Mouse (Mus musculus): ENCODE measurements around the gene Psma2.

Psma2 gene

DNA sequence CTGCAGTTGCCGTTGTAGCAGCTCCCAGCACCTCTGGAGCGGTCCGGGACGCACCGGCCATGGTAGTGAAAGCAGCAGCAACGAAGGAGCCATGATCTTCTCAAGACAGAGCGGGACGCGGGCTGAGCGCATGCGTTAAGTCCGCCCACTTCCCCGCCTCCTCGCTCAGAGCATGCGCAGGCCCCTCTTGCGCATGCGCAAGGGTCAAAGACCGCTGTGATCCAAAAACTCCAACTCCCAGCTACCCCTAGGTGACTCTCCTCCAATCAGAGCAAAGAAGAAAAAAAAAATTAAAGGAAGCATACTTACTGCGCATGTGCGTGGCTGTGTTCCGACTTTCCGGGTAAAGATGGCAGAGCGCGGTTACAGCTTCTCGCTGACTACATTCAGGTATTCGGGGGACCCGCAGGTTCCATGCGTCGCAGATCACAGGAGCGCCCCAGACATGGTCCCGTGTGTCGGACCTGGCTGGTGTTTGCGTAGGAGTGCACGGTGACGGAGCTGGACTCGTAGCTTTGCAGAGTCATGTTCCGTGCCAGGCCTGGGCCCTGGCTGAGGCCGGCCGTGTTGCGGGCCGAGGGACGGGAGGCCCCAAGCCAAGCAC, at the start of gene Psma2, which contains the start of gene Mrpl32:
TSS of gene Psma2 (plus strand) at position 315 of the 604 bp plus-strand sequence.
TSS of gene Mrpl32 (minus strand) at position 240 of the 604 bp plus-strand sequence.
- in situ Hi-C loops (cut with MboI), result loop anchor here (25.0 kb wide), 1 partner anchor 551 kb away; the partner anchor contains the start of genes Arid4b and Ggps1

DNA sequence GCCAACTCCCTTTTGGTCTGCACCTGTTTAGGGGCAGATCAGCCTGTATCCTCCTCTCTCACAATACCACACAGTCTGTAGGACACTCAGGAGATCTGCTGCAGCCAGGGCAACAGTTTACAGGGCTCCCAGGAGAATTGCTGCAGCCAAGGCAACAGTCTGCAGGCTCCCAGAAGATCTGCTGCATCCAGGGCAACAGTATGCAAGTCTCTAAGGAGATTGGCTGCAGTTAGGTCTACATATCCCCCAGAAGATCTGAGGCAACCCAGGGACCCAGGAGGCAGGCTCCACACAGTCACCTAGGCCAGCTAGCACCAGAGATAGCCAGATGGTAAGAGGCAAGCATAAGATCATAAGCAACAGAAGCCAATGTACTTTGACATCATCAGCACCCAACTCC, 38.9 kb upstream of the Psma2 start:
- in situ Hi-C loops (cut with MboI), result no loop called here

DNA sequence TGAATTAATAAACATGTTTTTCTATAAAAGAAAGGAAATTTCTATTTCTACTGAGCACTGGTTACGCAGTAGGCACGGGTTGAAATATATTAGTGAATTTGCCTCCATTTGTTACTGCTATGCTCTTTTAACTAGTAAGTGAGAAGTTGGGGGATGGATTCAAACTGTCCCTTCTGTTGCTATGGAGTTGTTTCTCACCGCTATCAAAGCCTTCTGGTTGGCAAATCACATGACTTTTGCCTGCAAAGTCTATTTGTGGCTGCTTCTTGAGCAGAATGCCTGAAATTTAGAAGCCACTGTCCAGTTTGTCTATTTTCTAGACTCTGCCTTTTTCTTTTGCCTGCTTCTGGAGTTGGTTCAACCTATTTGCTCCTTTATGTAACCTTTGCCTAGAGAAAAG, 32.6 kb upstream of the Psma2 start:
- in situ Hi-C loops (cut with MboI), result no loop called here

DNA sequence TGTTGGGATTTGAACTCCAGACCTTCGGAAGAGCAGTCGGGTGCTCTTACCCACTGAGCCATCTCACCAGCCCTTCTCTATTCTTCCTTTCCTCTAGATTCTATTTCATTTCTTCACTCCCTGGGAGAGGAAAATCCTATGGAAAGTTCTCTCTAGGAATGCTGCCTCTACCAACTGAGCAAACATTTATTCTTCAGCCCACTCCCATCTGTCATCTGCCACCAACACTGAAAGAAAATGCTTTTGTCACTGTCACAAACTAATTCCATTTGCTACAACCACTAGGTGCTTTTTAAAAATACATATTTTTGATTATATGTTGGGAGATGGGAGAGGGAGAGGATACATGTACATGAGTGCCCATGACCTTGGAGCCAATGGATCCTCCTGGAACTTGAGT, 10.3 kb upstream of the Psma2 start:
- in situ Hi-C loops (cut with MboI), result loop anchor here (25.0 kb wide), 1 partner anchor 540 kb away; the partner anchor contains the start of genes Arid4b and Ggps1

DNA sequence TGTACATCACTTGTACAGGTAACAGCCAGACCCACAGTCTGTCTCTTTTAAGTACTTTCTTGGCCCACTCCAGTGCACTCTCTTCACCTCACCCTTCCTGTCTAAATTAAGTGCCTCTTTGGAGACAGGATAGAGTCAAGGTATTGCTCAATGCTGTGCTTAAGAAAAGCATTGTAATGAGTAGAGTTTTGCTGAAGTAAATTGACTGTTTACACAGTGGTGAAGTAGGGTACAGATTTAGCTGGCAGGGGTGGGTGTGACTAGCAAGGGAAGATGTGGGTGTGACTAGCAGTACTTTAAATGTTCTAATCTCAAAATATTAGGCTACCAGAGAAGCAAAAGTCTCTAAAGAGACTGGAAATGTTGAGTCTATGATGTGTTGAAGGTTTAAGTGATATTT, 5.4 kb upstream of the Psma2 start:
- in situ Hi-C loops (cut with MboI), result loop anchor here (25.0 kb wide), 1 partner anchor 545 kb away; the partner anchor contains the start of genes Arid4b and Ggps1

DNA sequence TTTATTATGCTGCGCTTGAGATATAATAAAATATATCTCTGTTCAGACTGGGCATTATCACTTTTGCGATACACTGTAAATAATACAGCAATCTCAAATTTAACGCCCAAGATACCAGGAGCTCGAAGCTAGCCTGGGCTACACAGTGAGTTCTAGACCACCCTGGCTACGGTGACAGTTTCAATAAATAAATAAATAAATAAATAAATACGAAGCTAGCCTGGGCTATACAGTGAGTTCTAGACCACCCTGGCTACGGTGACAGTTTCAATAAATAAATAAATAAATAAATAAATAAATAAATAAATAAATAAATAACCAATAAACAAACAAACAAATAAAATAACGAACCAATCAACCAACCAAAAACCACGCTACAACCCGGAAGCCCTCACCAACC, 577 bp upstream of the Psma2 start:
- in situ Hi-C loops (cut with MboI), result loop anchor here (25.0 kb wide), 1 partner anchor 550 kb away; the partner anchor contains the start of genes Arid4b and Ggps1

DNA sequence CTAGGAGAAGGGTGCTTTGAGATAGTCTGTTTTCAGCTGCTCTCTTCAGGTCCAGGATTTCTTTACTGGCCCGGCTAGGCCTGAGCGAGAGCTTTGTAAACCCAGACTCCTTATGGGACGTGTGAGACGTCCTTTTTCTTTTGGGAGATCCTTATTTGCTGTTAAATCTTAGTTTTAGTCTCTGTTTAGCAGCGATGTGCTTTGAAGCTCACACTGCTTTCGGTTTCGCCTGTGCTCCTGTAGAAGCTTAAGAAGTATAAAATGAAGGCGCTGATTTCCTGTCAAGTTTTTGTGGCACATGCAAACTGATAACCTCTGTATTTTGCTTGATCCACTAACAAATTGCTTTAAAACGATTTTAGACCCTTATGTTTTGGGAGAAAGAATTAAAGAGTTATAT, 513 bp downstream of the Psma2 start:
- in situ Hi-C loops (cut with MboI), result loop anchor here (25.0 kb wide), 1 partner anchor 551 kb away; the partner anchor contains the start of genes Arid4b and Ggps1

DNA sequence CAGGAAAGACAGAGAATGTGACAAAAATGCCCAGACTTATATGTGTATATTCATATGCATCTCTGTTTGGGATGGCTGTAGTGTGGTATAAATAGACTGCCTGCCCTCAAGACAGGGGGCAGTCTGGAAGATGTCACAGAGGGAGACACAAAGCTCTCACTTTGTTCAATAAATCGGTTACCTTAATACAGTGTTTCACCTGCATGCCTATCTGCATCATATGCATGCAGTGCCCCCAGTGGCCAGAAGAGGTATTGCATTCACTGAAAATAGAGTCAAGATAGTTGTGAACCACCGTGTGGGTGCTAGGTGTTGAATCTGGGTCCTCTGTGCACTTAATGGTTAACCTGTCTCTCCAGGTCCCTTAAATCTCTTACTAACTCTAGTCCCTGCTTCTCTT, 5.7 kb downstream of the Psma2 start:
- in situ Hi-C loops (cut with MboI), result loop anchor here (25.0 kb wide), 1 partner anchor 556 kb away; the partner anchor contains the start of genes Arid4b and Ggps1

DNA sequence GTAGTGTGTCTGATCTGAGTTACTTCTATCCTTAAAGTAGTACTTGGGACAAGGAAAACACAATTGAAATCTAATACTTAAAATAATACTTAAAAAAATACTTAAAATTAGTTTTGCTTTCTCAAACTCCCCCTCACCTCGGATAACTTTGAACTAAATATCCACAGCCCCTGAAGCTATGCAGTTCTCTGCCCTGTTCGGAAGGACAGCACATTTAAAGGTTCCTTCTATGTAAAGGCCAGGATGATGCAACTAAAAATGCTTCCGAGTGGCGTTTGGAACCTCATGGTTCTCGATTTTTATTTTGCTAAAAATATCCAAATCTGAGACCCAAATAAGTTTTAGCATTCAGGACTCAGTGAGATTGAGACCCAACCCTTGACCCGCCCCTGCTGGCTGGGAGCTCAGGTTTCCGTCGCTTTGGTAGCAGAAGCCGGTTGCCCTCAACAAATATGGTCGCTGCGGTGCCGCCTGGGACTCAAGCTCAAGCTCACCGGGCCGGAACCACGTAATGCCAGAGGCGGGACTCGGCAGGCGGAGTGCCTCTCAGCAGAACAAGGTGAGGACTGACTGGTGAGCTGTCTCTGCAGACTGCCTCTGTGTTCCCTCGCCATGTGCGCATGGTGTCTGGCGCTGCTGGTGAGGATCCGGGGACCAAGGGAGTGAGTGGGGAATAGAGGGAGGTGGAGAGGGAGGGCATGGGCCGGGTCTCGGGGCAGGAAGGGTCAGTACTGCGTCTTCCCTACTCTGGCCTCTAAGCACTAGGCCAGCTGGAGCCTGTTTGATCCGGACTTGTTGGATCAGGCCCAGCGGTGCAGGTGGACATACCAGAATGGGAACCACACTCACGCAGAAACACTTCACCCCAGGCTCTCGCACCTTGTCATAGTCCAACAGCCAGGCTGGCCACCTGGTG, 16.9 kb downstream of the Psma2 start, which contains the start of gene AW209491:
TSS of gene AW209491 (plus strand) at position 429 of the 916 bp plus-strand sequence.
- in situ Hi-C loops (cut with MboI), result no loop called here

DNA sequence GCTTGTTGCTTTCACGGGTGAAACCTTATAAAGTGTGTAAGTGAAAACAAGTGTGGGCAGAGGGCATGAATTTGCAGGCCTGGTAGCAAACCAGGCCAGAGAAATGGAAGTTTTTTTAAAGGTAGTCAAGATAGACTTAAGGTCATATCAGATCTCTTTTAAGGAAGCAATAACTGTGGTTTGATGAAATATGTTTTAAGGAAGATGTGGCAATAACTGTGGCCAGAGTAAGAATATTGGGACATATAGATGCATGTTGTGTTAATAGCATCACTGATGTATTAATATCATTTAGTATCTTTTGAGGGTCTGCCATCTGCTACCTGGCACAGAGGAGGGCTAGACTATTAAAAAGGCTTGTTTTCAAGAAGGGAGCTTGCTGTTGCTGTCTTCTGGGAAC, 27.0 kb downstream of the Psma2 start:
- in situ Hi-C loops (cut with MboI), result no loop called here

DNA sequence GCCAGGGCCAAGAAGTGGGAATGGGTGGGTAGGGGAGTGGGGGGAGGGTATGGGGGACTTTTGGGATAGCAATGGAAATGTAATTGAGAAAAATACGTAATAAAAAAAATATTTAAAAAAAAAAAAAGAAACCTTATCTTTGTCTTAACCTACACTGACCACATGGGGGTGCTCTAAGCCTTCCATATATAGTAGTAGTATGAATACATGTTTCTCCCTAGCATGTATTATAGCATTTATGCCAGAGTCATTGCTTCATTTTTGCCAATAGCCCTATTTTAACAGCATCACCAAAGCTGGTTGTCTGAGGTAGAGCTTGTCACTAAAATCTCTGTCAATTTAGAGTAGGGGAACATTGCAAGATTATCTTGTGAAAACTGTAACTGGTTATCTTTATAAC, 36.3 kb downstream of the Psma2 start:
- in situ Hi-C loops (cut with MboI), result no loop called here

DNA sequence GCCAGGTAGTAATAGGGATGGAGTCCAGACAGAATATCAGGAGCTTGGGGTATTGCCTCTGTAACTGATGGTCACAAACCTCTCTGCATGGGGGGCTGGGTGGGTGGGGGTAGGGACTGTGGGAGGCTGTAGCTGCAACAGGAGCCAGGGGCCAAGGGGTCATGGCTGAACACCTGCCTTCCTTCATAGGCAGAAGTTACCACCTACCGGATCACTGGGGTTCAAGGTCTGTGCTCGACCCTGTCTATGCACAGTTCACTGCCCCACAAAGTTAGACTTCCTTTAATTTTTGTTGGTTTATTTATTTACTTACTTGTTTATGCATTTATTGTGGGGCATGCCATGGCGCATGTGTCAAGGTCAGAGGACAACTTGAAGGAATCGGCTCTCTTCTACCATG, 54.1 kb downstream of the Psma2 start:
- in situ Hi-C loops (cut with MboI), result no loop called here

DNA sequence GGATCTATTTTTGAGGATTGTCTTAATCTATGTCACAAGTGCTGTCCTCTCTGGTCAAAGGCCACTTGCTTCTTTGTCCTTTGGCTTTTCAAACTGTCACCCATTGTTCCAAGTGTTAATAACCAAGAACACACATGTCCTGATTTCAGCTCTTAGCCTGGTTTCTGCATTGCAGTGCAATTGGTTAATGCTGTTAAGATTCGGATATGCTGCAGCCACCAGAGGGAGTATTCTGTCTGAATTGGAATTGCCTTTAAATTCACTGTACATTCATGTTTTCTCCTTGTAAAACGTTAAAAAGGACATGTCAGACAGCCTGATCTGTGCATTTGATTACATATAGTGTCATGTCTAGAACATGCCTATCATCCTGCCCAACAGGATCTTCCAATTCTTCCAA, 57.3 kb downstream of the Psma2 start:
- in situ Hi-C loops (cut with MboI), result no loop called here

DNA sequence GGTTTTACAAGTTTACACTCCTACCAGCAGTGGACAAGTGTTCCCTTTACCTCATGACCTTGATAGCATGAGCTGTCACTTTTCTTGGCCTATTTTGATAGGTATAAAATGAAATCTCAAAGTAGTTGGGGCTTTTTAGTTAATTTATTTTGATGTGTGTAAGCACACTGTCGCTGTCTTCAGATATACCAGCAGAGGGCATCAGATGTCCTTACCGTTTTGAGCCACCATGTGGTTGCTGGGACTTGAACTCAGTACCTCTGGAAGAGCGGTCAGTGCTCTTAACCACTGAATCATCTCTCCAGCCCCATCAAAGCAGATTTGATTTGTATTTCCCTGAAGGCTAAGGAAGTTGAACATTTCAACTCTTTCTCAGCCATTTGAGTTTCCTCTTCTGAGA, 75.9 kb downstream of the Psma2 start:
- in situ Hi-C loops (cut with MboI), result no loop called here

DNA sequence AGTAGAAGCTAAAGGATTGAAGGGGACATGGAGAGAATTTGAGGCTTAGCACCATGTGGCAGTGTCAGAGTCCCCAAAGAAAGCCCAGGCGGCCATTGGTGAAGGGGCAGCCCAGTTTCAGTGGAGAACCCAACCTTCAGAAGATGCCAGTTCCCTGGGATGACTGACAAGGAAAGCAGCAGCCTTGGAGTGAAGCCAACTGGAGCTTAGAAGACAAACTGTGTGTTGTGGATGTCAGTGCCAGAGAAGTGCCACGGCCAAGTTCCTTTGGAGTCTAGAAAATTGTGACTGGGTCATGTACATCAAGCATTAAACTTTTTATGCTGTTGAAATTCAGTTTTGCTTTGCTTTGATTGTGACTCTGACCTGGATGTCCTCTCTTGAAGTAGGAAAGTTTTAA, 103.8 kb downstream of the Psma2 start:
- in situ Hi-C loops (cut with MboI), result no loop called here

DNA sequence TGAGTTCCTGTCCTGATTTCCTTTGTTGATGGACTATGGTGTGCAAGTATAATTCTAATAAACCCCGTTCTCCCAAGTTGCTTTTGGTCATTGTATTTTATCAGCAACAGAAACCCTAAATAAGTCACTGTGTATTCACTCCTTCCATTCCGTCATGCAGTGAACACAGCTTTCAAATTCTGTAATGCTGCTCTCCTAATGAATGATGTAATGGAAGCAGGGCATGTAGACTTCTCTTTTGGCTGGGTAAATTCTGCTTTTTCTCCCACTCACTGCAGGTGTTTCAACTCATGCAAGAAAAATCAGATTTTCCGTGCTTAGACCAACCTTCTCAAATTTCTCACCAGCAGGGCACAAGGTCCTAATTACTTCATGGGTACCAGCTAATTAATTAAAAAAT, 104.7 kb downstream of the Psma2 start:
- in situ Hi-C loops (cut with MboI), result no loop called here

All from mature B cell (primary cell).